Mouse (Mus musculus): Measurements from ENCODE around the gene Ints7.

Gene Ints7

DNA sequence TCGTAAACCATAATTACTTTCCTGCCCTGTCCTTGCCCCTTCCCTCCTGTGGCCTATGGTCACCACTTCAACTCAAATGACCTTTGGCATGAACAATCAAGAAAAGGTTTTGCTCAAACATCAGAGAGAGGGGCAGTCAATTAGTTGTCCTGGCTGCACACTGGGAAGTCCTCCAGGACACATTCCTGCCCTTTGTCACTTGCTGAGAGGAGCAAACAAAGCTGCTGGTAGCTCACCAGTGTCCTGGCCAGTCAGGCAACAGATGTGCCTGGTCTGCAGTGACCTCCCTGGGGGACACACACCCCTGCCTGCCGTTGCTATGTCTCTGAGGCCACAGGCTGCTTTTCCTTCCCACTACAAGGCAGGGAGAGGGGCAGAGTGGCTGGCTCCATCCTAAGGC, 66.0 kb downstream of the Ints7 start:
- peaks cover 9% of the 10 kb centered on the region for H3K9me3 ChIP-seq (ENCODE audit: low read length)
- no peak for TF ChIP-seq POU5F1 (IDR thresholded peaks at IDR 0.05; ENCODE audit: borderline replicate concordance, low read length)
- TF ChIP-seq CTCF (conservative IDR thresholded peaks at IDR 0.05; ENCODE audit: low read length), result no peak
- TF ChIP-seq NANOG (IDR thresholded peaks at IDR 0.05; ENCODE audit: borderline replicate concordance, low read length), result no peak
- H3K36me3 ChIP-seq (ENCODE audit: insufficient read depth, low read length), result no peaks in the 10 kb centered on the region
- no peak overlapping the region for H3K4me3 ChIP-seq (replicated peaks; ENCODE audit: low read length)
- H3K4me1 ChIP-seq (replicated peaks; ENCODE audit: low read depth, low read length), result no peaks in the 10 kb centered on the region
- no peaks in the 10 kb centered on the region for H3K27me3 ChIP-seq (ENCODE audit: insufficient read depth, low read length)

GRCm38 (mm10) chr1:191642903-191643302, 67.5 kb downstream of the Ints7 start:
- no peaks in the 10 kb centered on the region for H3K27me3 ChIP-seq (ENCODE audit: insufficient read depth, low read length)
- TF ChIP-seq NANOG (IDR thresholded peaks at IDR 0.05; ENCODE audit: borderline replicate concordance, low read length) (no peak), CTCF (conservative IDR thresholded peaks at IDR 0.05; ENCODE audit: low read length) (no peak), POU5F1 (IDR thresholded peaks at IDR 0.05; ENCODE audit: borderline replicate concordance, low read length) (no peak)

GRCm38 (mm10) chr1:191645921-191646320, 70.5 kb downstream of the Ints7 start:
- Histone ChIP-seq H3K4me3 (replicated peaks; ENCODE audit: low read length) (no peak overlapping the region), H3K9me3 (ENCODE audit: low read length) (peaks cover 20% of the 10 kb centered on the region), H3K36me3 (ENCODE audit: insufficient read depth, low read length) (no peaks in the 10 kb centered on the region), H3K4me1 (replicated peaks; ENCODE audit: low read depth, low read length) (no peaks in the 10 kb centered on the region), H3K27me3 (ENCODE audit: insufficient read depth, low read length) (no peaks in the 10 kb centered on the region)
- TF ChIP-seq POU5F1 (IDR thresholded peaks at IDR 0.05; ENCODE audit: borderline replicate concordance, low read length) (no peak), NANOG (IDR thresholded peaks at IDR 0.05; ENCODE audit: borderline replicate concordance, low read length) (no peak), CTCF (conservative IDR thresholded peaks at IDR 0.05; ENCODE audit: low read length) (no peak)

More at GRCm38 (mm10) chr1:191642903-191643302, 67.5 kb downstream of the Ints7 start:
- no peak overlapping the region for H3K4me3 ChIP-seq (replicated peaks; ENCODE audit: low read length)
- peaks cover 20% of the 10 kb centered on the region for H3K9me3 ChIP-seq (ENCODE audit: low read length)
- H3K36me3 ChIP-seq (ENCODE audit: insufficient read depth, low read length), result no peaks in the 10 kb centered on the region
- H3K4me1 ChIP-seq (replicated peaks; ENCODE audit: low read depth, low read length), result no peaks in the 10 kb centered on the region

DNA sequence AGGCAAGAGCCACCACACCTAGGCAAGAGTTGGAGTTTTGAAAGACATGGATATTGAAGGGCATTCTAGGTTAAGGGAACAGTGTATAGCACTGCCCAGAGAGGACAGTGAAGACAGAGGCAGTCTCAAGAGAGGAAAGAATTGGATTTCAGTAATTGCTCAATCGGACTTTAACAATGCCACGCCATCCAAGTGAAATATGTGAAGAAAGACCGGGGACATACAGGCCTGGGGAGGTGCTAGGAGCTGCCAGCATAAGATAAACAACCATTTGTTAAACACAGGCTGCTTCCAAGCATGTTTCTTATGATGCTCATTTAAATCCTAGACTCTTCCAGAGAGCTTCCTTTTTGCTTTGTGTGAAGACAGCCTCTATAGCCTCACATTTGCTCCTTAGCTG, 72.2 kb downstream of the Ints7 start:
- Histone ChIP-seq H3K9me3 (ENCODE audit: low read length) (peaks cover 20% of the 10 kb centered on the region), H3K4me3 (replicated peaks; ENCODE audit: low read length) (no peak overlapping the region), H3K27me3 (ENCODE audit: insufficient read depth, low read length) (no peaks in the 10 kb centered on the region), H3K4me1 (replicated peaks; ENCODE audit: low read depth, low read length) (no peaks in the 10 kb centered on the region), H3K36me3 (ENCODE audit: insufficient read depth, low read length) (no peaks in the 10 kb centered on the region)
- TF ChIP-seq CTCF (conservative IDR thresholded peaks at IDR 0.05; ENCODE audit: low read length) (no peak), POU5F1 (IDR thresholded peaks at IDR 0.05; ENCODE audit: borderline replicate concordance, low read length) (no peak), NANOG (IDR thresholded peaks at IDR 0.05; ENCODE audit: borderline replicate concordance, low read length) (no peak)

GRCm38 (mm10) chr1:191659441-191659840, 84.0 kb downstream of the Ints7 start:
- Histone ChIP-seq H3K27me3 (ENCODE audit: insufficient read depth, low read length) (no peaks in the 10 kb centered on the region; the same call in 1 of the 2 replicates), H3K4me1 (replicated peaks; ENCODE audit: low read depth, low read length) (peaks cover 69% of the 10 kb centered on the region), H3K36me3 (ENCODE audit: insufficient read depth, low read length) (no peaks in the 10 kb centered on the region), H3K9me3 (ENCODE audit: low read length) (no peaks in the 10 kb centered on the region), H3K4me3 (replicated peaks; ENCODE audit: low read length) (no peak overlapping the region)
- no peak for TF ChIP-seq POU5F1 (IDR thresholded peaks at IDR 0.05; ENCODE audit: borderline replicate concordance, low read length)
- TF ChIP-seq NANOG (IDR thresholded peaks at IDR 0.05; ENCODE audit: borderline replicate concordance, low read length), result no peak
- TF ChIP-seq CTCF (conservative IDR thresholded peaks at IDR 0.05; ENCODE audit: low read length), result no peak

- H3K4me1 ChIP-seq (replicated peaks; ENCODE audit: low read depth, low read length), result peaks cover 81% of the 10 kb centered on the region
- no peaks in the 10 kb centered on the region for H3K36me3 ChIP-seq (ENCODE audit: insufficient read depth, low read length)
- H3K27me3 ChIP-seq (ENCODE audit: insufficient read depth, low read length), result no peaks in the 10 kb centered on the region
- H3K4me3 ChIP-seq (replicated peaks; ENCODE audit: low read length), result peak overlapping the region; percentile 32
- TF ChIP-seq CTCF (conservative IDR thresholded peaks at IDR 0.05; ENCODE audit: low read length), result no peak
- TF ChIP-seq NANOG (IDR thresholded peaks at IDR 0.05; ENCODE audit: borderline replicate concordance, low read length), result no peak
- TF ChIP-seq POU5F1 (IDR thresholded peaks at IDR 0.05; ENCODE audit: borderline replicate concordance, low read length), result no peak
- H3K9me3 ChIP-seq (ENCODE audit: low read length), result no peaks in the 10 kb centered on the region
Measured at GRCm38 (mm10) chr1:191661019-191661796, 85.8 kb downstream of the Ints7 start.

DNA sequence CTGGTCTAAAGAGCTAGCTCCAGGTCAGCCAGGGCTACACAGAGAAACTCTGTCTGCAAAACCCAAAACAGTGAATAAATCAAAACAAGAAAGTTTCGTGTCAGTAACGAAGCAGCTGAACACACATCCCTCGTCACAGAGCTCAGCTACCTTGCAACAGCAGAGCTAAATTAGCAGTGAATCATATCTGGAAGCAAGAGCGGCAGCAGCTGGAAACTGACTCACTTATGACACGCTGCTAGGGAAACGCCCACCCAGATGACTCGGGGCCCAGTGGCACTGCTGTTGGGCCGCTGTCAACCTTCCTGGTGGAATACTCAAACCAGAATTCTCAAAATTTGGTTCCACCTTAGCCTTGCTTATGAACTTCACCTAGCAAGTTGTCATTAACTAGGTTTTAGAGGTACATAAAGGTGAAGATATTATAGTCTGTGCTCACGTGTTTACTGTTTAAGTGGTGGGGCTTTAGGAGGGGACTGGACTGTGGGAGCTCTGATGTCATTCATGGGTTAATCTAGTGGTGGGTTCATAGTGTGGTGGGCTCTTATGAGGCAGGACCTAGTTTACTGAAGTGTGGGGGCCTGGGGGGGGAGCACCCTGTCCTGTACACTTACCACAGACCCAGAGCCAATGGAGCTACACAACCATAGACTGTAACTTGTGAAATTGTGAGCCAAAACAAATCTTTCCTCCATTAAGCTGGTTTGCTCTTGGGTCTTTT, 86.9 kb downstream of the Ints7 start:
- Histone ChIP-seq H3K4me1 (replicated peaks; ENCODE audit: low read depth, low read length) (peaks cover 81% of the 10 kb centered on the region), H3K36me3 (ENCODE audit: insufficient read depth, low read length) (no peaks in the 10 kb centered on the region), H3K4me3 (replicated peaks; ENCODE audit: low read length) (peak overlapping the region; percentile 32), H3K9me3 (ENCODE audit: low read length) (no peaks in the 10 kb centered on the region), H3K27me3 (ENCODE audit: insufficient read depth, low read length) (no peaks in the 10 kb centered on the region)
- TF ChIP-seq CTCF (conservative IDR thresholded peaks at IDR 0.05; ENCODE audit: low read length) (no peak), NANOG (IDR thresholded peaks at IDR 0.05; ENCODE audit: borderline replicate concordance, low read length) (no peak)

GRCm38 (mm10) chr1:191662899-191663500, 87.6 kb downstream of the Ints7 start:
- no peaks in the 10 kb centered on the region for H3K36me3 ChIP-seq (ENCODE audit: insufficient read depth, low read length)
- no peaks in the 10 kb centered on the region for H3K9me3 ChIP-seq (ENCODE audit: low read length)
- no peak overlapping the region for H3K4me3 ChIP-seq (replicated peaks; ENCODE audit: low read length)
- H3K27me3 ChIP-seq (ENCODE audit: insufficient read depth, low read length), result no peaks in the 10 kb centered on the region
- TF ChIP-seq NANOG (IDR thresholded peaks at IDR 0.05; ENCODE audit: borderline replicate concordance, low read length) (no peak), CTCF (conservative IDR thresholded peaks at IDR 0.05; ENCODE audit: low read length) (no peak), POU5F1 (IDR thresholded peaks at IDR 0.05; ENCODE audit: borderline replicate concordance, low read length) (no peak)
- peaks cover 81% of the 10 kb centered on the region for H3K4me1 ChIP-seq (replicated peaks; ENCODE audit: low read depth, low read length)

All from E14TG2a.4 (cell line).